Mouse (Mus musculus) urinary bladder, postnatal 36 days (tissue): ENCODE measurements around the gene Frs2.

Experiments used
- DNase-seq, 2 experiments: peaks; one replicate each; pipeline ENCODE4 v3.0.0; 2022; ENCODE audit warnings: low spot score in 2 of 2, mixed read lengths in 1 of 2

Gene Frs2

GRCm38 (mm10) chr10:117106244-117106643 lies 42.1 kb downstream of the Frs2 start:
- no peak for DNase-seq

- no peak for DNase-seq
These were observed 43.3 kb downstream of the Frs2 start for GRCm38 (mm10) chr10:117105015-117105414.

- DNase-seq = no peak
These were observed 44.3 kb downstream of the Frs2 start for GRCm38 (mm10) chr10:117103854-117104598.

- DNase-seq = no peak
These were observed 48.2 kb downstream of the Frs2 start for GRCm38 (mm10) chr10:117100175-117100574.

GRCm38 (mm10) chr10:117097116-117097698 lies 51.1 kb downstream of the Frs2 start:
- DNase-seq = no peak

- no peak for DNase-seq
These were observed 52.2 kb downstream of the Frs2 start for GRCm38 (mm10) chr10:117096096-117096495.

GRCm38 (mm10) chr10:117094504-117095329 lies 53.6 kb downstream of the Frs2 start:
- DNase-seq = peak in 1 of 2 experiments; percentile 21

GRCm38 (mm10) chr10:117089628-117090027 lies 58.7 kb downstream of the Frs2 start:
- DNase-seq = no peak

- DNase-seq = no peak
These were observed 66.4 kb downstream of the Frs2 start for GRCm38 (mm10) chr10:117081914-117082359.

GRCm38 (mm10) chr10:117081326-117081725 lies 67.0 kb downstream of the Frs2 start:
- no peak for DNase-seq

GRCm38 (mm10) chr10:117078284-117078683 lies 70.0 kb downstream of the Frs2 start:
- peak in 1 of 2 experiments; percentile 20 for DNase-seq

- DNase-seq = no peak
These were observed 75.2 kb downstream of the Frs2 start for GRCm38 (mm10) chr10:117073176-117073575.

- peak in 1 of 2 experiments; percentile 26 for DNase-seq
These were observed 76.0 kb downstream of the Frs2 start for GRCm38 (mm10) chr10:117072191-117072888.

GRCm38 (mm10) chr10:117069109-117069508 lies 79.2 kb downstream of the Frs2 start:
- no peak for DNase-seq

GRCm38 (mm10) chr10:117064076-117064475 lies 84.3 kb downstream of the Frs2 start:
- DNase-seq = no peak

GRCm38 (mm10) chr10:117063254-117064021 lies 84.9 kb downstream of the Frs2 start, which contains the start of gene Cct2:
Gene Cct2, minus strand, starts transcription at chr10:117063814.
- peak; percentile 80 to 90 for DNase-seq

GRCm38 (mm10) chr10:117062894-117063253 lies 85.5 kb downstream of the Frs2 start:
- no peak for DNase-seq

- DNase-seq = no peak
These were observed 92.7 kb downstream of the Frs2 start for GRCm38 (mm10) chr10:117055668-117056067.

GRCm38 (mm10) chr10:117049961-117050597 lies 98.3 kb downstream of the Frs2 start:
- DNase-seq = no peak

GRCm38 (mm10) chr10:117049253-117049652 lies 99.1 kb downstream of the Frs2 start:
- no peak for DNase-seq
